Mouse (Mus musculus) G1E (cell line): ENCODE data around the gene Rpl9-ps1. TPM values are rescaled to one million over a fixed set of nuclear protein-coding genes. Genes with fewer than 3 reads are reported as not detected.

Experiments used
- ATAC-seq: 2 replicates; pipeline ENCODE4 v1.8.0; 2016; ENCODE audit warnings: mild to moderate bottlenecking; ENCODE audit not compliant: insufficient number of reproducible peaks, poor library complexity, low FRiP score, severe bottlenecking; ENCODE audit errors: extremely low read depth
- DNase-seq: peaks from one replicate; pipeline ENCODE4 v3.0.0; 2012; ENCODE audit warnings: low spot score
- H3K27me3 ChIP-seq: 2 replicates; pipeline ENCODE4 v1.6.1; 2012; ENCODE audit warnings: mild to moderate bottlenecking, low read length, inconsistent platforms; ENCODE audit not compliant: insufficient read depth
- H3K36me3 ChIP-seq: replicated peaks from 2 replicates; pipeline ENCODE3; 2012; ENCODE audit warnings: mild to moderate bottlenecking, inconsistent platforms
- H3K4me1 ChIP-seq: 2 replicates; pipeline ENCODE4 v1.6.1; 2012; ENCODE audit warnings: low read depth, low read length, inconsistent platforms, mixed read lengths; ENCODE audit not compliant: insufficient read depth
- H3K4me3 ChIP-seq: 2 replicates; pipeline ENCODE4 v1.5.1; 2012; ENCODE audit warnings: low read depth, mild to moderate bottlenecking, inconsistent platforms, low read length, moderate library complexity, mixed read lengths
- H3K9me3 ChIP-seq: replicated peaks from 2 replicates; pipeline ENCODE4 v1.6.1; 2012; ENCODE audit warnings: inconsistent platforms
- CTCF ChIP-seq: IDR thresholded peaks from 2 replicates; pipeline ENCODE4 v1.5.1; 2012; ENCODE audit warnings: low read depth, low read length, inconsistent platforms, mixed read lengths
- GATA1 ChIP-seq: IDR thresholded peaks from 2 replicates; pipeline ENCODE4 v1.6.1; 2012; ENCODE audit warnings: borderline replicate concordance, low read length, inconsistent platforms, mixed read lengths
- GATA2 ChIP-seq: IDR thresholded peaks from 2 replicates; pipeline ENCODE4 v1.6.1; 2012; ENCODE audit warnings: low read depth, low read length, inconsistent platforms, borderline replicate concordance
- POLR2AphosphoS5 ChIP-seq: IDR thresholded peaks from 2 replicates; pipeline ENCODE4 v1.6.1; 2012; ENCODE audit warnings: low read depth, low read length, inconsistent platforms; ENCODE audit not compliant: insufficient replicate concordance
- TAL1 ChIP-seq: conservative IDR thresholded peaks from 2 replicates; pipeline ENCODE4 v1.6.1; 2012; ENCODE audit warnings: low read depth, low read length, inconsistent platforms, mixed read lengths
- polyA plus RNA-seq: library from polyadenylated mRNA; stranded (reverse); fragments of >175 nt; gene quantifications from 2 replicates; pipeline ENCODE4 v1.2.3, GENCODE M21; 2012
- total RNA-seq, 2 experiments: library from RNA; stranded (forward) in 1 of 2; stranded (reverse) in 1 of 2; fragments of 200-1000 nt in 1 of 2; fragments of >200 nt in 1 of 2; fragmentation: Nextera tagmentation in 1 of 2; gene quantifications; 2 replicates each; pipeline ENCODE4 v1.2.3; 2014 to 2017

Gene Rpl9-ps1
- total and polyA plus RNA-seq, 3 experiments, result not detected

- peaks cover 9% of the 10 kb centered on the region for H3K27me3 ChIP-seq
- no peaks in the 10 kb centered on the region for H3K9me3 ChIP-seq
- no peaks in the 10 kb centered on the region for H3K4me1 ChIP-seq
- H3K4me3 ChIP-seq, result no peak overlapping the region
- H3K36me3 ChIP-seq, result no peaks in the 10 kb centered on the region
- no peak for DNase-seq
- no peak for TF ChIP-seq TAL1
- no peak for TF ChIP-seq GATA1
- no peak for TF ChIP-seq GATA2
- TF ChIP-seq POLR2AphosphoS5, result no peak
- no peak for TF ChIP-seq CTCF
- ATAC-seq, result no peak
Measured at GRCm38 (mm10) chr11:83631065-83631464, 14.4 kb downstream of the Rpl9-ps1 start.

- TF ChIP-seq POLR2AphosphoS5, result no peak
- no peak for TF ChIP-seq CTCF
- no peak for TF ChIP-seq GATA2
- TF ChIP-seq GATA1, result no peak
- TF ChIP-seq TAL1, result no peak
- Histone ChIP-seq H3K4me1 (no peaks in the 10 kb centered on the region), H3K27me3 (peaks cover 9% of the 10 kb centered on the region), H3K9me3 (no peaks in the 10 kb centered on the region), H3K4me3 (no peak overlapping the region), H3K36me3 (no peaks in the 10 kb centered on the region)
- ATAC-seq, result no peak
- no peak for DNase-seq
Measured at GRCm38 (mm10) chr11:83630630-83631029, 14.8 kb downstream of the Rpl9-ps1 start.

- Histone ChIP-seq H3K4me3 (no peak overlapping the region), H3K4me1 (no peaks in the 10 kb centered on the region), H3K36me3 (no peaks in the 10 kb centered on the region), H3K9me3 (no peaks in the 10 kb centered on the region), H3K27me3 (peaks cover 10% of the 10 kb centered on the region)
- DNase-seq (no peak), ATAC-seq (no peak)
- no peak for TF ChIP-seq GATA2
- TF ChIP-seq GATA1, result no peak
Measured at GRCm38 (mm10) chr11:83628808-83629207, 16.6 kb downstream of the Rpl9-ps1 start.

- TF ChIP-seq GATA2 (no peak), GATA1 (no peak), CTCF (no peak), TAL1 (no peak), POLR2AphosphoS5 (no peak)
- Histone ChIP-seq H3K36me3 (no peaks in the 10 kb centered on the region), H3K9me3 (no peaks in the 10 kb centered on the region), H3K27me3 (peaks cover 13% of the 10 kb centered on the region; the same call in 1 of the 2 replicates), H3K4me1 (no peaks in the 10 kb centered on the region), H3K4me3 (no peak overlapping the region)
- DNase-seq (no peak), ATAC-seq (no peak)
Measured at GRCm38 (mm10) chr11:83623586-83623985, 21.8 kb downstream of the Rpl9-ps1 start.

GRCm38 (mm10) chr11:83619037-83619436, 26.4 kb downstream of the Rpl9-ps1 start:
- no peak for DNase-seq
- no peak for ATAC-seq
- Histone ChIP-seq H3K4me3 (no peak overlapping the region), H3K4me1 (no peaks in the 10 kb centered on the region), H3K9me3 (no peaks in the 10 kb centered on the region), H3K36me3 (no peaks in the 10 kb centered on the region), H3K27me3 (peaks cover 12% of the 10 kb centered on the region; the same call in 1 of the 2 replicates)
- no peak for TF ChIP-seq GATA2
- no peak for TF ChIP-seq TAL1
- TF ChIP-seq GATA1, result no peak
- TF ChIP-seq CTCF, result no peak
- TF ChIP-seq POLR2AphosphoS5, result no peak

- DNase-seq (no peak), ATAC-seq (no peak)
- Histone ChIP-seq H3K36me3 (no peaks in the 10 kb centered on the region), H3K4me1 (no peaks in the 10 kb centered on the region), H3K27me3 (peaks cover 11% of the 10 kb centered on the region; the same call in 1 of the 2 replicates), H3K4me3 (no peak overlapping the region), H3K9me3 (no peaks in the 10 kb centered on the region)
- no peak for TF ChIP-seq POLR2AphosphoS5
- TF ChIP-seq GATA2, result no peak
- TF ChIP-seq GATA1, result no peak
- no peak for TF ChIP-seq CTCF
- TF ChIP-seq TAL1, result no peak
Measured at GRCm38 (mm10) chr11:83618238-83618637, 27.2 kb downstream of the Rpl9-ps1 start.

- no peak overlapping the region for H3K4me3 ChIP-seq
- no peak for DNase-seq
- TF ChIP-seq CTCF, result no peak
- no peak for TF ChIP-seq TAL1
- no peak for TF ChIP-seq GATA1
- no peak for TF ChIP-seq POLR2AphosphoS5
- TF ChIP-seq GATA2, result no peak
- H3K36me3 ChIP-seq, result no peaks in the 10 kb centered on the region
- no peaks in the 10 kb centered on the region for H3K4me1 ChIP-seq
- H3K27me3 ChIP-seq, result peaks cover 7% of the 10 kb centered on the region; the same call in 1 of the 2 replicates
- no peak for ATAC-seq
- H3K9me3 ChIP-seq, result no peaks in the 10 kb centered on the region
Measured at GRCm38 (mm10) chr11:83616586-83616985, 28.8 kb downstream of the Rpl9-ps1 start.
